In the genomic region with DNA sequence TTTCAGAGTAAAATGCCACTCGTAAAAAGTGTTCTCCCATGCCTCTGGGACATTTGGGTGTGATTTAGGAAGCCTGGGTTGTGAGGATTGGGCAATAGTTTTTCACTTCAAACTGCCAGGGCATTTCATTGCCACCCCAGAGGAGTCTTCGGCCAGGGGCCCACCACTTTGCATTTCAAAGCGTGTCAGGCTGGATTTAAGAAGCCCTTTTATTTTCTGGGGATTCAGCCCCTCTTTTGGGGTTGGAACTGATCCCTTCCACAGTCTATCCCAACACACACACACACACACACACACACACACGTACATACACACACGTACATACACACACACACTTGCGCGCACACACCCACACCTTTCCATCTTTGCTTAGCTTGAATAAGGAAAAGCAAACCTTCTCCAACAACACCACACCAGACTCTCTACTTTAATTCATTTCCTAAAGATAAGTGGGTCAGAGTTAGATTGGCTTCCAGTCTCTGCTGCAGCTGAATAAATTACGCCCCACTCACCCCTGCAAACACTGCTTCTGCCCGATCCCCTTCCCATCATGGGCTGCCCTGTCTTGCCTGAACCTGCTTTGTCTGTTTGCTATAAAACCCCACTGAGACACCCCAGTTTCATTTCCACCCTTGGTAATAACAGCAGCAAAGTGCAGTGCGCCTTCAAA, we compare ENCODE assay signal across 12 mouse cellular contexts.
DNase-seq lines count a peak whose midpoint lies in the region; ATAC-seq lines count a peak whose summit lies in the region.
"Had no signal": no experiment of that assay in that cellular context is flagged by ENCODE, and none has a peak within 500 bp of the region (broad histone marks: within the 10 kb centered on the region; RNA-seq: fewer than 3 reads in every experiment).

No protein-coding gene starts in this region.

- peaks cover 15% of the 10 kb centered on the region for H3K27me3 ChIP-seq in heart, embryonic 13.5 days (replicated peaks)
- no peaks in the 10 kb centered on the region for H3K27me3 ChIP-seq in midbrain, embryonic 12.5 days

- intact Hi-C loops in heart, postnatal 25 days (cut with DNase I): loop anchor here (5.0 kb wide), 1 partner anchor 42 kb away; no protein-coding TSS in a partner anchor

- H3K4me1 ChIP-seq in heart, embryonic 13.5 days: 0 out of 2 replicates have a peak, but pooled peaks cover 6% of the 10 kb centered on the region
- peaks cover 19% of the 10 kb centered on the region for H3K4me1 ChIP-seq in midbrain, embryonic 12.5 days

- no peak for DNase-seq in heart, postnatal 25 days (ENCODE audit: low spot score)
- DNase-seq in right cerebral cortex, postnatal 10 days (ENCODE audit: low spot score in 2 of 2): peak; percentile 50 to 51
- no peak for DNase-seq in right cerebral cortex, postnatal 36 days (ENCODE audit: low spot score in 2 of 2)
- DNase-seq in natural killer cell, adult 2 months (ENCODE audit: low spot score in 2 of 2): no peak
- no peak for DNase-seq in layer of hippocampus, adult 11-12 months (ENCODE audit: low spot score)
- DNase-seq: B cell, adult 2 months; gastrocnemius, postnatal 10 days; liver, postnatal 0 days had no signal

- H3K9ac ChIP-seq in heart, embryonic 13.5 days: no peak overlapping the region
- peak overlapping the region; percentile 49 for H3K9ac ChIP-seq in midbrain, embryonic 12.5 days (replicated peaks)
- H3K9ac ChIP-seq: liver, postnatal 0 days had no signal

- 81% methylated on average over 10 of the region's 10 CpGs for WGBS in heart, embryonic 13.5 days
- 34% methylated on average over 10 of the region's 10 CpGs for WGBS in midbrain, embryonic 12.5 days

- H3K36me3 ChIP-seq in heart, embryonic 13.5 days: no peaks in the 10 kb centered on the region
- H3K36me3 ChIP-seq in midbrain, embryonic 12.5 days: no peaks in the 10 kb centered on the region

- no peaks in the 10 kb centered on the region for H3K9me3 ChIP-seq in heart, embryonic 13.5 days
- no peaks in the 10 kb centered on the region for H3K9me3 ChIP-seq in midbrain, embryonic 12.5 days

- H3K27ac ChIP-seq in heart, embryonic 13.5 days (replicated peaks): peak overlapping the region; percentile 34; the same call in 1 of the 2 replicates
- peak overlapping the region; percentile 68 for H3K27ac ChIP-seq in midbrain, embryonic 12.5 days (replicated peaks)

- no peak overlapping the region for H3K4me3 ChIP-seq in heart, embryonic 13.5 days
- peak overlapping the region; percentile 16 for H3K4me3 ChIP-seq in midbrain, embryonic 12.5 days

- H3K4me2 ChIP-seq in heart, embryonic 13.5 days: peak overlapping the region; percentile 34
- H3K4me2 ChIP-seq in midbrain, embryonic 12.5 days (replicated peaks): peak overlapping the region; percentile 45

- ATAC-seq in heart, embryonic 13.5 days (ENCODE audit: extremely low read depth, insufficient number of reproducible peaks, low FRiP score, low TSS enrichment): no peak
- peak; percentile 79 for ATAC-seq in midbrain, embryonic 12.5 days (ENCODE audit: low FRiP score, low read depth)
- ATAC-seq in erythroblast, adult 5-6 weeks (replicated peaks; ENCODE audit: low FRiP score, poor library complexity, severe bottlenecking): no peak
- ATAC-seq: inflammation-experienced regulatory T-cells, adult 6 months; liver, postnatal 0 days had no signal

Comparison
In these comparisons a context has a peak if more than half of its experiments do, and no peak if none do; other contexts are left out.
1. DNase-seq: peak in right cerebral cortex, postnatal 10 days (2 of 2); none in heart, postnatal 25 days (single experiment), right cerebral cortex, postnatal 36 days (0 of 2), natural killer cell, adult 2 months (0 of 2) and layer of hippocampus, adult 11-12 months (single experiment).